Mouse (Mus musculus): ENCODE measurements around the gene Parl.

GRCm38 (mm10) chr16:20334918-20335317 is 32.7 kb upstream of the Parl start:
- TF ChIP-seq CTCF (IDR thresholded peaks at IDR 0.05; ENCODE audit: borderline replicate concordance, control insufficient read depth, extremely low read depth, insufficient read depth, low read length, poor library complexity) (no peak), POLR2A (IDR thresholded peaks at IDR 0.05; ENCODE audit: control insufficient read depth, extremely low read depth, insufficient read depth, low read length, poor library complexity) (no peak)

Data from thymus, adult 2 months (tissue).